Mouse (Mus musculus): ENCODE measurements around the gene Oxsr1. TPM values are rescaled to one million over a fixed set of nuclear protein-coding genes. Genes with fewer than 3 reads are reported as not detected.

Oxsr1 gene
- total and polyA plus RNA-seq, 2 experiments from 2014 or later = 8.8 to 57.5 TPM

GRCm38 (mm10) chr9:119246826-119247225 is 75.4 kb downstream of the Oxsr1 start:
- TF ChIP-seq CTCF (IDR thresholded peaks at IDR 0.05; ENCODE audit: low read depth) = no peak
- Histone ChIP-seq H3K27ac (ENCODE audit: low read depth, low read length) (no peak overlapping the region), H3K9ac (no peak overlapping the region), H3K4me2 (ENCODE audit: low read depth) (no peak overlapping the region), H3K9me3 (ENCODE audit: low read length) (no peaks in the 10 kb centered on the region), H3K4me3 (ENCODE audit: low read depth, low read length) (no peak overlapping the region), H3K27me3 (ENCODE audit: insufficient read depth, low read length) (no peaks in the 10 kb centered on the region), H3K4me1 (ENCODE audit: insufficient read depth) (no peaks in the 10 kb centered on the region), H3K36me3 (ENCODE audit: insufficient read depth) (peaks cover 42% of the 10 kb centered on the region)
- WGBS = 80% methylated on average over 5 of the region's 5 CpGs
- no peak for DNase-seq
- no peak for ATAC-seq

- Histone ChIP-seq H3K27me3 (ENCODE audit: insufficient read depth, low read length) (no peaks in the 10 kb centered on the region), H3K27ac (ENCODE audit: low read depth, low read length) (no peak overlapping the region), H3K4me2 (ENCODE audit: low read depth) (no peak overlapping the region), H3K4me1 (ENCODE audit: insufficient read depth) (no peaks in the 10 kb centered on the region), H3K9ac (no peak overlapping the region), H3K4me3 (ENCODE audit: low read depth, low read length) (no peak overlapping the region), H3K36me3 (ENCODE audit: insufficient read depth) (peaks cover 42% of the 10 kb centered on the region), H3K9me3 (ENCODE audit: low read length) (no peaks in the 10 kb centered on the region)
- DNase-seq = no peak
- ATAC-seq = no peak
- no peak for TF ChIP-seq CTCF (IDR thresholded peaks at IDR 0.05; ENCODE audit: low read depth)
- WGBS = 94% methylated on average over 3 of the region's 3 CpGs
These were observed 78.2 kb downstream of the Oxsr1 start for GRCm38 (mm10) chr9:119243981-119244380.

GRCm38 (mm10) chr9:119241169-119241865 is 80.9 kb downstream of the Oxsr1 start:
- no peak overlapping the region for H3K4me2 ChIP-seq (ENCODE audit: low read depth)
- no peaks in the 10 kb centered on the region for H3K4me1 ChIP-seq (ENCODE audit: insufficient read depth)
- no peak overlapping the region for H3K9ac ChIP-seq
- H3K27ac ChIP-seq (ENCODE audit: low read depth, low read length) = no peak overlapping the region
- 89% methylated on average over 11 of the region's 11 CpGs for WGBS
- H3K9me3 ChIP-seq (ENCODE audit: low read length) = no peaks in the 10 kb centered on the region
- DNase-seq (no peak), ATAC-seq (no peak)
- H3K36me3 ChIP-seq (ENCODE audit: insufficient read depth) = peaks cover 38% of the 10 kb centered on the region
- H3K27me3 ChIP-seq (ENCODE audit: insufficient read depth, low read length) = no peaks in the 10 kb centered on the region
- no peak for TF ChIP-seq CTCF (IDR thresholded peaks at IDR 0.05; ENCODE audit: low read depth)
- H3K4me3 ChIP-seq (ENCODE audit: low read depth, low read length) = no peak overlapping the region

- H3K27me3 ChIP-seq (ENCODE audit: insufficient read depth, low read length) = no peaks in the 10 kb centered on the region
- ATAC-seq (no peak), DNase-seq (peak; percentile 12)
- no peak overlapping the region for H3K9ac ChIP-seq
- peaks cover 32% of the 10 kb centered on the region for H3K36me3 ChIP-seq (ENCODE audit: insufficient read depth)
- no peaks in the 10 kb centered on the region for H3K4me1 ChIP-seq (ENCODE audit: insufficient read depth)
- no peak overlapping the region for H3K4me3 ChIP-seq (ENCODE audit: low read depth, low read length)
- TF ChIP-seq CTCF (IDR thresholded peaks at IDR 0.05; ENCODE audit: low read depth) = no peak
- H3K4me2 ChIP-seq (ENCODE audit: low read depth) = no peak overlapping the region
- 70% methylated on average over 10 of the region's 10 CpGs for WGBS
- H3K27ac ChIP-seq (ENCODE audit: low read depth, low read length) = no peak overlapping the region
- H3K9me3 ChIP-seq (ENCODE audit: low read length) = no peaks in the 10 kb centered on the region
These were observed 81.8 kb downstream of the Oxsr1 start for GRCm38 (mm10) chr9:119240286-119240997.

GRCm38 (mm10) chr9:119239274-119239673 is 83.0 kb downstream of the Oxsr1 start:
- Histone ChIP-seq H3K27me3 (ENCODE audit: insufficient read depth, low read length) (no peaks in the 10 kb centered on the region), H3K36me3 (ENCODE audit: insufficient read depth) (peaks cover 27% of the 10 kb centered on the region), H3K4me3 (ENCODE audit: low read depth, low read length) (no peak overlapping the region), H3K27ac (ENCODE audit: low read depth, low read length) (no peak overlapping the region), H3K9ac (no peak overlapping the region), H3K4me1 (ENCODE audit: insufficient read depth) (no peaks in the 10 kb centered on the region), H3K9me3 (ENCODE audit: low read length) (no peaks in the 10 kb centered on the region), H3K4me2 (ENCODE audit: low read depth) (no peak overlapping the region)
- no peak for TF ChIP-seq CTCF (IDR thresholded peaks at IDR 0.05; ENCODE audit: low read depth)
- DNase-seq (no peak), ATAC-seq (no peak)
- 91% methylated on average over 3 of the region's 3 CpGs for WGBS

GRCm38 (mm10) chr9:119238796-119239195 is 83.4 kb downstream of the Oxsr1 start:
- Histone ChIP-seq H3K27ac (ENCODE audit: low read depth, low read length) (no peak overlapping the region), H3K4me3 (ENCODE audit: low read depth, low read length) (no peak overlapping the region), H3K27me3 (ENCODE audit: insufficient read depth, low read length) (no peaks in the 10 kb centered on the region), H3K4me2 (ENCODE audit: low read depth) (no peak overlapping the region), H3K9ac (no peak overlapping the region), H3K9me3 (ENCODE audit: low read length) (no peaks in the 10 kb centered on the region), H3K4me1 (ENCODE audit: insufficient read depth) (no peaks in the 10 kb centered on the region), H3K36me3 (ENCODE audit: insufficient read depth) (peaks cover 27% of the 10 kb centered on the region)
- WGBS = 94% methylated on average over 4 of the region's 4 CpGs
- no peak for ATAC-seq
- no peak for TF ChIP-seq CTCF (IDR thresholded peaks at IDR 0.05; ENCODE audit: low read depth)
- DNase-seq = no peak

GRCm38 (mm10) chr9:119231552-119231951 is 90.7 kb downstream of the Oxsr1 start:
- H3K4me2 ChIP-seq (ENCODE audit: low read depth) = no peak overlapping the region
- 97% methylated on average over 7 of the region's 7 CpGs for WGBS
- DNase-seq (no peak), ATAC-seq (no peak)
- H3K27ac ChIP-seq (ENCODE audit: low read depth, low read length) = no peak overlapping the region
- H3K9me3 ChIP-seq (ENCODE audit: low read length) = no peaks in the 10 kb centered on the region
- peaks cover 8% of the 10 kb centered on the region; the same call in 1 of the 2 replicates for H3K36me3 ChIP-seq (ENCODE audit: insufficient read depth)
- no peak for TF ChIP-seq CTCF (IDR thresholded peaks at IDR 0.05; ENCODE audit: low read depth)
- no peaks in the 10 kb centered on the region for H3K27me3 ChIP-seq (ENCODE audit: insufficient read depth, low read length)
- H3K9ac ChIP-seq = no peak overlapping the region
- H3K4me3 ChIP-seq (ENCODE audit: low read depth, low read length) = no peak overlapping the region
- H3K4me1 ChIP-seq (ENCODE audit: insufficient read depth) = no peaks in the 10 kb centered on the region

Measured in forebrain, postnatal 0 days (tissue).